Mouse (Mus musculus): ENCODE data around the gene Tmem189. TPM values are rescaled to one million over a fixed set of nuclear protein-coding genes. Genes with fewer than 3 reads are reported as not detected.
A peak's percentile ranks its signal among the peaks of the same experiment; 100 is the strongest.

Gene Tmem189
- polyA plus RNA-seq, 1 experiment from 2014 or later, result 31.9 TPM

DNA sequence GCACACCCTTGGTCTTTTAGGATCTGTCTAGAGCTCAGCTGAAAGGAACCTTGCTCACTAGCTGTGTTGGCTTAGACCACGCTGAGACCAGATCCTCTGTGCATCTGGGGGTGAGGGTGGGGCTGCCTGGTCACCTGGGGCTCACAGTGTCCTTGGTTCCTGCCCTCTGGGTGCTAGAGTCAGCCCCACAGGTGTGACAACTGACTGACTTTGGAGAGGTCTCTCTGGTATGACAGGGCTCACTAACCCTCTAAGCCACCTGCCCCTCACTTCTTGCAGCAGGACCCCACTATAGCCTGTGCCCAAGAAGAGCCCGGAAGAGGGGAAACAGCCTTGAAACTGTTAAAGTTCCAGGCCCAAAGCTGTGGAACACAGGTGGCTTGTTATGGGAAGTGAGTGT lies 87.3 kb downstream of the Tmem189 start:
- no peaks in the 10 kb centered on the region for H3K9me3 ChIP-seq (replicated peaks; ENCODE audit: control insufficient read depth, low read length)

GRCm38 (mm10) chr2:167600481-167600995 lies 89.1 kb downstream of the Tmem189 start:
- DNase-seq (ENCODE audit: low spot score) (no peak), ATAC-seq (replicated peaks; ENCODE audit: insufficient number of reproducible peaks, low FRiP score, low TSS enrichment, low read depth) (no peak)
- H3K36me3 ChIP-seq (replicated peaks; ENCODE audit: control insufficient read depth, insufficient read depth, low read depth, low read length), result no peaks in the 10 kb centered on the region
- H3K9me3 ChIP-seq (replicated peaks; ENCODE audit: control insufficient read depth, low read length), result no peaks in the 10 kb centered on the region
- no peak overlapping the region for H3K4me3 ChIP-seq (ENCODE audit: low read depth, low read length)
- H3K27ac ChIP-seq (replicated peaks; ENCODE audit: low read depth, low read length), result no peak overlapping the region
- H3K4me1 ChIP-seq (ENCODE audit: control insufficient read depth, insufficient read depth, low read length), result peaks cover 15% of the 10 kb centered on the region
- H3K4me2 ChIP-seq (ENCODE audit: low read depth, low read length), result no peak overlapping the region
- WGBS, result 69% methylated on average over 8 of the region's 8 CpGs
- H3K9ac ChIP-seq (replicated peaks; ENCODE audit: low read length), result no peak overlapping the region
- H3K27me3 ChIP-seq (ENCODE audit: control insufficient read depth, insufficient read depth, low read length), result no peaks in the 10 kb centered on the region

More for the DNA sequence above, 87.3 kb downstream of the Tmem189 start:
- DNase-seq (ENCODE audit: low spot score) (no peak), ATAC-seq (replicated peaks; ENCODE audit: insufficient number of reproducible peaks, low FRiP score, low TSS enrichment, low read depth) (no peak)
- Histone ChIP-seq H3K27ac (replicated peaks; ENCODE audit: low read depth, low read length) (no peak overlapping the region), H3K9ac (replicated peaks; ENCODE audit: low read length) (no peak overlapping the region), H3K36me3 (replicated peaks; ENCODE audit: control insufficient read depth, insufficient read depth, low read depth, low read length) (no peaks in the 10 kb centered on the region), H3K27me3 (ENCODE audit: control insufficient read depth, insufficient read depth, low read length) (no peaks in the 10 kb centered on the region), H3K4me2 (ENCODE audit: low read depth, low read length) (no peak overlapping the region), H3K4me3 (ENCODE audit: low read depth, low read length) (no peak overlapping the region), H3K4me1 (ENCODE audit: control insufficient read depth, insufficient read depth, low read length) (peaks cover 7% of the 10 kb centered on the region)
- 95% methylated on average over 2 of the region's 2 CpGs for WGBS

GRCm38 (mm10) chr2:167599917-167600316 lies 89.7 kb downstream of the Tmem189 start:
- Histone ChIP-seq H3K27me3 (ENCODE audit: control insufficient read depth, insufficient read depth, low read length) (no peaks in the 10 kb centered on the region), H3K36me3 (replicated peaks; ENCODE audit: control insufficient read depth, insufficient read depth, low read depth, low read length) (no peaks in the 10 kb centered on the region), H3K9me3 (replicated peaks; ENCODE audit: control insufficient read depth, low read length) (no peaks in the 10 kb centered on the region), H3K9ac (replicated peaks; ENCODE audit: low read length) (no peak overlapping the region), H3K4me3 (ENCODE audit: low read depth, low read length) (no peak overlapping the region), H3K4me1 (ENCODE audit: control insufficient read depth, insufficient read depth, low read length) (peaks cover 13% of the 10 kb centered on the region), H3K4me2 (ENCODE audit: low read depth, low read length) (no peak overlapping the region), H3K27ac (replicated peaks; ENCODE audit: low read depth, low read length) (no peak overlapping the region)
- ATAC-seq (replicated peaks; ENCODE audit: insufficient number of reproducible peaks, low FRiP score, low TSS enrichment, low read depth) (no peak), DNase-seq (ENCODE audit: low spot score) (no peak)
- WGBS, result 67% methylated on average over 6 of the region's 6 CpGs

- H3K27me3 ChIP-seq (ENCODE audit: control insufficient read depth, insufficient read depth, low read length), result no peaks in the 10 kb centered on the region
- no peak for DNase-seq (ENCODE audit: low spot score)
- H3K4me3 ChIP-seq (ENCODE audit: low read depth, low read length), result no peak overlapping the region
Observed at GRCm38 (mm10) chr2:167599195-167599594, 90.4 kb downstream of the Tmem189 start.

GRCm38 (mm10) chr2:167597492-167598186 lies 92.0 kb downstream of the Tmem189 start:
- Histone ChIP-seq H3K4me2 (ENCODE audit: low read depth, low read length) (peak overlapping the region; percentile 41), H3K9me3 (replicated peaks; ENCODE audit: control insufficient read depth, low read length) (no peaks in the 10 kb centered on the region), H3K9ac (replicated peaks; ENCODE audit: low read length) (peak overlapping the region; percentile 42), H3K4me3 (ENCODE audit: low read depth, low read length) (no peak overlapping the region; the same call in 1 of the 2 replicates), H3K36me3 (replicated peaks; ENCODE audit: control insufficient read depth, insufficient read depth, low read depth, low read length) (no peaks in the 10 kb centered on the region), H3K27me3 (ENCODE audit: control insufficient read depth, insufficient read depth, low read length) (no peaks in the 10 kb centered on the region), H3K27ac (replicated peaks; ENCODE audit: low read depth, low read length) (peak overlapping the region; percentile 95), H3K4me1 (ENCODE audit: control insufficient read depth, insufficient read depth, low read length) (peaks cover 13% of the 10 kb centered on the region)
- 18% methylated on average over 37 of the region's 40 CpGs for WGBS
- ATAC-seq (replicated peaks; ENCODE audit: insufficient number of reproducible peaks, low FRiP score, low TSS enrichment, low read depth) (peak; percentile 87), DNase-seq (ENCODE audit: low spot score) (peak; percentile 92)

More at GRCm38 (mm10) chr2:167599195-167599594, 90.4 kb downstream of the Tmem189 start:
- no peak overlapping the region for H3K4me2 ChIP-seq (ENCODE audit: low read depth, low read length)
- no peak overlapping the region for H3K9ac ChIP-seq (replicated peaks; ENCODE audit: low read length)
- ATAC-seq (replicated peaks; ENCODE audit: insufficient number of reproducible peaks, low FRiP score, low TSS enrichment, low read depth), result no peak
- H3K4me1 ChIP-seq (ENCODE audit: control insufficient read depth, insufficient read depth, low read length), result peaks cover 13% of the 10 kb centered on the region
- H3K9me3 ChIP-seq (replicated peaks; ENCODE audit: control insufficient read depth, low read length), result no peaks in the 10 kb centered on the region
- WGBS, result 63% methylated on average over 5 of the region's 5 CpGs
- no peaks in the 10 kb centered on the region for H3K36me3 ChIP-seq (replicated peaks; ENCODE audit: control insufficient read depth, insufficient read depth, low read depth, low read length)
- H3K27ac ChIP-seq (replicated peaks; ENCODE audit: low read depth, low read length), result no peak overlapping the region

DNA sequence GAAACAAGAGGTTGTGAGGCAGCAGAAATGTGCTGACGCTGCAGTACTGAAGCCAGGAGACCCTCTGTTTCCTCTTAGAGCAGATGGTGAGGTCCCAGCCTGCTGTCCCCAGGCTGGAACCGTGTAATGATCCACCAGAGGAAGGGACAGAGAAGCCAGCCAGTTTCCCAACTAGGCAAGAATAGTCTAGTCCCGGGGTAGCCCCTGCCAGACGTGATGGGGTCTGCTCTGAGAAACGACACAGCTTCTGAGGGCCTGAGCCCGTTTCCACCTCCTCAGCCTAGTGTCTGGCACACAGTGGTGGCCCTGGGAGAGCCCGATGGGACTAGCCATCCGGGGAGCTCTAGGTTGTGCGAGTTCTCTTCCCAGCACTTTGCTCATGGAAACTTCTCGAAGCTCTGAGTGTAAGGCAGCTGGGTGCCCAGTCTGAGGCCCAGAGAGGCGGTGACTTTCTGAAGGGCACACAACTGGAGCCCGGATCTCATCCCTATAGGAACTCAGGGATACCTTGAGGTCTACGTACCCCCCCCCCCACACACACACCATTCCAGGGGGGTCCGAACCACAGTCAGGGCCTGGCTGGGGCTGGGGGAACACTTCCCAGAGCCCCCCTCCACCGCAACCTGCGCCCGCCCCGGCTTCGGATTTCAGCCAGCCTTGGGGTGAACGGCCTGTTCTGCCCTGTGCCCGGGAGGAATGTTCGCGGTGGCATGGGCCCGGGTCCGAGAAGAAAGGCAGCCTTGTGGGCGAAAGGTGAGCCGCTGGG lies 92.7 kb downstream of the Tmem189 start:
- H3K27ac ChIP-seq (replicated peaks; ENCODE audit: low read depth, low read length), result peak overlapping the region; percentile 95
- H3K4me3 ChIP-seq (ENCODE audit: low read depth, low read length), result no peak overlapping the region; the same call in 1 of the 2 replicates
- H3K27me3 ChIP-seq (ENCODE audit: control insufficient read depth, insufficient read depth, low read length), result no peaks in the 10 kb centered on the region
- WGBS, result 12% methylated on average over 27 of the region's 27 CpGs
- H3K4me1 ChIP-seq (ENCODE audit: control insufficient read depth, insufficient read depth, low read length), result peaks cover 13% of the 10 kb centered on the region
- ATAC-seq (replicated peaks; ENCODE audit: insufficient number of reproducible peaks, low FRiP score, low TSS enrichment, low read depth) (peak; percentile 68; the same call in 1 of the 2 replicates), DNase-seq (ENCODE audit: low spot score) (peak; percentile 38)
- no peaks in the 10 kb centered on the region for H3K36me3 ChIP-seq (replicated peaks; ENCODE audit: control insufficient read depth, insufficient read depth, low read depth, low read length)
- peak overlapping the region; percentile 42 for H3K9ac ChIP-seq (replicated peaks; ENCODE audit: low read length)
- H3K4me2 ChIP-seq (ENCODE audit: low read depth, low read length), result peak overlapping the region; percentile 41
- no peaks in the 10 kb centered on the region for H3K9me3 ChIP-seq (replicated peaks; ENCODE audit: control insufficient read depth, low read length)

- DNase-seq (ENCODE audit: low spot score) (peak; percentile 64), ATAC-seq (replicated peaks; ENCODE audit: insufficient number of reproducible peaks, low FRiP score, low TSS enrichment, low read depth) (peak; percentile 4; the same call in 1 of the 2 replicates)
- no peaks in the 10 kb centered on the region for H3K36me3 ChIP-seq (replicated peaks; ENCODE audit: control insufficient read depth, insufficient read depth, low read depth, low read length)
- H3K4me2 ChIP-seq (ENCODE audit: low read depth, low read length), result no peak overlapping the region
- peaks cover 13% of the 10 kb centered on the region for H3K4me1 ChIP-seq (ENCODE audit: control insufficient read depth, insufficient read depth, low read length)
- no peaks in the 10 kb centered on the region for H3K27me3 ChIP-seq (ENCODE audit: control insufficient read depth, insufficient read depth, low read length)
- 2% methylated on average over 4 of the region's 4 CpGs for WGBS
- H3K4me3 ChIP-seq (ENCODE audit: low read depth, low read length), result no peak overlapping the region; the same call in 1 of the 2 replicates
- peak overlapping the region; percentile 43 for H3K9ac ChIP-seq (replicated peaks; ENCODE audit: low read length)
- peak overlapping the region; percentile 95 for H3K27ac ChIP-seq (replicated peaks; ENCODE audit: low read depth, low read length)
- no peaks in the 10 kb centered on the region for H3K9me3 ChIP-seq (replicated peaks; ENCODE audit: control insufficient read depth, low read length)
Observed at GRCm38 (mm10) chr2:167596262-167596661, 93.4 kb downstream of the Tmem189 start.

Measured in embryonic facial prominence, embryonic 11.5 days (tissue).